Mouse (Mus musculus): ENCODE data around the gene Rsg1. TPM values are rescaled to one million over a fixed set of nuclear protein-coding genes. Genes with fewer than 3 reads are reported as not detected.
A peak's percentile ranks its signal among the peaks of the same experiment; 100 is the strongest.

The Rsg1 gene
- polyA plus RNA-seq, 2 experiments, result 0.56 to 0.78 TPM

DNA sequence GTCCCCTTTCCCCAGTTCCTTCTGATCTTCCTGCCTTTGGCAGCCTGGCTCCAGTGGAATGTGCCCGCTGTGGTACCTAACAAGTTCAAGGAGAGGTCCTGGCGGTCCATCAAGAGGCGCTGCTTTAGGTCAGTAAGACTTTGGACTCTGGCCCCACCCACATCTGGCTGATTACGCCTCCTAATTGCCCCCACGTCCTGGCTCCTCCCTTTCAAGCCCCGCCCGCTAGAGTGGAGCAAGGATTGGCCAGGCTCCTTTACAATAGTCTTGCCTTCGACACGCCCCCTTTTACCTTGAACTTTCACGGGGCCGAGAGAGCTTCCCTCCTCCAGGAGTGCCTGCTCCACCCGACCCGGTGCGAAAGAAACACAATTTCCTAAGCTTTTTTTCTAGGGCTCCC lies 26.9 kb downstream of the Rsg1 start:
- ATAC-seq (ENCODE audit: insufficient read depth), result peak; percentile 46; the same call in 1 of the 2 replicates
- H3K4me3 ChIP-seq (ENCODE audit: insufficient read depth in 1 of 2, low read depth in 2 of 2, low read length in 2 of 2), result no peak overlapping the region
- H3K9me3 ChIP-seq (ENCODE audit: control insufficient read depth, low read length), result no peaks in the 10 kb centered on the region
- H3K4me1 ChIP-seq (replicated peaks; ENCODE audit: control insufficient read depth in 2 of 2, insufficient read depth in 2 of 2, low read length in 1 of 2), result peaks cover 5 to 9% of the 10 kb centered on the region in 2 experiments
- H3K9ac ChIP-seq (replicated peaks), result no peak overlapping the region
- peak overlapping the region; percentile 55 for H3K4me2 ChIP-seq (ENCODE audit: low read depth)
- H3K27me3 ChIP-seq (ENCODE audit: control insufficient read depth, insufficient read depth, low read length), result peaks cover 67% of the 10 kb centered on the region
- peak in 1 of 3 experiments; percentile 52 for DNase-seq (ENCODE audit: low read depth in 3 of 3, low spot score in 3 of 3)
- TF ChIP-seq CTCF (IDR thresholded peaks at IDR 0.05; ENCODE audit: low read depth), result no peak
- TF ChIP-seq EP300 (IDR thresholded peaks at IDR 0.05; ENCODE audit: low read depth), result no peak
- H3K27ac ChIP-seq, result no peak overlapping the region
- WGBS (ENCODE audit: insufficient replicate concordance), result 2% methylated on average over 14 of the region's 14 CpGs
- H3K36me3 ChIP-seq (replicated peaks; ENCODE audit: control insufficient read depth, insufficient read depth, low read depth), result no peaks in the 10 kb centered on the region

DNA sequence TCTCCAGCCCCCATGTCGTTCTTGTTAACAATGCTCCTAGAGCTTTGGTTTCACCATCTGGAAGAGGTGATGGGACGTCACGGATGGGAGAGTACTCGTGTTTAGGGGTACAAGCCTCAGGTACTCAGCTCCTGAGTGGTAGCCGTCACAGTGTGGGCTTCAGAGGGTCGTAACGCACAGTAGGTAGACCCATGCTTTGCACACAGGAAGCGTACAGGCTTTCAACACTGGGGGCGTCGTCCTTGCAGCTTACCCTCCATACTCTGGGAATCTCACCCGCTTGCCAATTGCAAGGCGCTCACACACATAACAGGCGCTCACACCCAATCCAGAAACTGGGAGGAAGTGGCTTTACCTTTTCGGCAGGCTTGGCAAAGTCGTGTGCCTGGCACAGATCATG lies 28.1 kb downstream of the Rsg1 start:
- DNase-seq (ENCODE audit: low read depth in 3 of 3, low spot score in 3 of 3) (no peak), ATAC-seq (ENCODE audit: insufficient read depth) (no peak)
- no peaks in the 10 kb centered on the region for H3K9me3 ChIP-seq (ENCODE audit: control insufficient read depth, low read length)
- no peak overlapping the region for H3K4me2 ChIP-seq (ENCODE audit: low read depth)
- H3K4me1 ChIP-seq (replicated peaks; ENCODE audit: control insufficient read depth in 2 of 2, insufficient read depth in 2 of 2, low read length in 1 of 2), result peaks cover 5 to 9% of the 10 kb centered on the region in 2 experiments
- H3K27ac ChIP-seq, result no peak overlapping the region
- 22% methylated on average over 15 of the region's 15 CpGs for WGBS (ENCODE audit: insufficient replicate concordance)
- no peak overlapping the region for H3K4me3 ChIP-seq (ENCODE audit: insufficient read depth in 1 of 2, low read depth in 2 of 2, low read length in 2 of 2)
- no peak overlapping the region for H3K9ac ChIP-seq (replicated peaks)
- no peaks in the 10 kb centered on the region for H3K36me3 ChIP-seq (replicated peaks; ENCODE audit: control insufficient read depth, insufficient read depth, low read depth)
- no peak for TF ChIP-seq CTCF (IDR thresholded peaks at IDR 0.05; ENCODE audit: low read depth)
- no peak for TF ChIP-seq EP300 (IDR thresholded peaks at IDR 0.05; ENCODE audit: low read depth)
- peaks cover 77% of the 10 kb centered on the region for H3K27me3 ChIP-seq (ENCODE audit: control insufficient read depth, insufficient read depth, low read length)

DNA sequence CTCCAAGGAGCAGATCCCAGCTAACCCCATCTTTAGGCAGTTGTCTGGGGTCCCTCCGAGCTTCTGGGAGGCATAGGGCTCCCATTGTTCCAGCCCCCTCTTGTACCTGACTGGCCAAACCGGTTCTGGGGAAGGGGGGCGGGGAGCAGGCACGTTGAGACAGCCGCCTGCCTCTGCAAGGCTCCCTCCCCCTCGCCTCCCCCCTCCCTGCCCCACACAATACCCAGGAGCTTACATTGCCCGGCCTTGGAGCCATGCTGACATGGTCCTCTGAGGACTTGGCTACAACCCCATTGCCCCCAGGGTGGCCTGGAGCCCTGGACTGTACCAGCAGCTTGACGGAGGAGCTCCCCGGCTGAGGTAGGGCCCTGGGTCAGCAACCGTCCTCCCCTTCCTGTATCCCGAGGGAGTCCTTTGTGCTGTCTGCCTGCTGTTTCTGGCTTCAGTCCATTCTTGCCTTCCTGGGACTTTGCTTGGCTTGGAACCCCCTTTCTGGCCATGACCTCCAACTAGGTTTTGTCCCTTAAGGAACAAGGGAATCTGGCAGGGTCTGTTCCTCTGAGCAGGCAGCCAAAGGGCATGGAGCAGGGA lies 29.0 kb downstream of the Rsg1 start:
- DNase-seq (ENCODE audit: low read depth in 3 of 3, low spot score in 3 of 3), result no peak
- WGBS (ENCODE audit: insufficient replicate concordance), result 9% methylated on average over 11 of the region's 11 CpGs

DNA sequence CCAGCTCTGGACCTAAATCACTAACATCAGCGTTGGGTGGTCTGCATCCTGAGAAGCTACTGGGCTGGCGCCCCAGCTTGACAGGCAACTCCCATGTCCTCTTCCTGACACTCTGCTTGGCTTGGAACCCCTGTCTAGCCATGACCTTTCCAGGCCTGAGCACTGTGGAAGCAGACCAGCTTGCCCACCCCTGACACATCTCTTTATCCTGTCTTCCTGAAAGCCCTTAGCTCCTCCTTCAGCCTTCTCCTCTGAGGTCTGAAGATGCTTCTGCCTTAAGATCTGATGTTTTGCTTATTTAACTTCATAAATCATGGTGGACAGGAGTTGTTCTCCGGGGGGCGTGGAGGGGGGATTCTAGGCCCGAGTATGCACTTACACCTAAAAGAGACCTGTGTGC lies 29.9 kb downstream of the Rsg1 start:
- ATAC-seq (ENCODE audit: insufficient read depth), result no peak
- H3K9ac ChIP-seq (replicated peaks), result no peak overlapping the region
- H3K9me3 ChIP-seq (ENCODE audit: control insufficient read depth, low read length), result no peaks in the 10 kb centered on the region
- peaks cover 89% of the 10 kb centered on the region for H3K27me3 ChIP-seq (ENCODE audit: control insufficient read depth, insufficient read depth, low read length)
- no peak for DNase-seq (ENCODE audit: low read depth in 3 of 3, low spot score in 3 of 3)
- peaks cover 5 to 9% of the 10 kb centered on the region in 2 experiments for H3K4me1 ChIP-seq (replicated peaks; ENCODE audit: control insufficient read depth in 2 of 2, insufficient read depth in 2 of 2, low read length in 1 of 2)
- H3K27ac ChIP-seq, result no peak overlapping the region
- H3K4me3 ChIP-seq (ENCODE audit: insufficient read depth in 1 of 2, low read depth in 2 of 2, low read length in 2 of 2), result no peak overlapping the region
- no peak overlapping the region for H3K4me2 ChIP-seq (ENCODE audit: low read depth)
- WGBS (ENCODE audit: insufficient replicate concordance), result 33% methylated on average over 5 of the region's 5 CpGs
- no peaks in the 10 kb centered on the region for H3K36me3 ChIP-seq (replicated peaks; ENCODE audit: control insufficient read depth, insufficient read depth, low read depth)
- TF ChIP-seq CTCF (IDR thresholded peaks at IDR 0.05; ENCODE audit: low read depth), result no peak
- no peak for TF ChIP-seq EP300 (IDR thresholded peaks at IDR 0.05; ENCODE audit: low read depth)

More for the DNA sequence above, 29.0 kb downstream of the Rsg1 start:
- H3K4me3 ChIP-seq (ENCODE audit: insufficient read depth in 1 of 2, low read depth in 2 of 2, low read length in 2 of 2), result no peak overlapping the region
- H3K4me1 ChIP-seq (replicated peaks; ENCODE audit: control insufficient read depth in 2 of 2, insufficient read depth in 2 of 2, low read length in 1 of 2), result peaks cover 5 to 9% of the 10 kb centered on the region in 2 experiments
- no peak overlapping the region for H3K27ac ChIP-seq
- peaks cover 86% of the 10 kb centered on the region for H3K27me3 ChIP-seq (ENCODE audit: control insufficient read depth, insufficient read depth, low read length)
- no peaks in the 10 kb centered on the region for H3K36me3 ChIP-seq (replicated peaks; ENCODE audit: control insufficient read depth, insufficient read depth, low read depth)
- H3K9me3 ChIP-seq (ENCODE audit: control insufficient read depth, low read length), result no peaks in the 10 kb centered on the region
- ATAC-seq (ENCODE audit: insufficient read depth), result no peak
- no peak overlapping the region for H3K9ac ChIP-seq (replicated peaks)
- TF ChIP-seq CTCF (IDR thresholded peaks at IDR 0.05; ENCODE audit: low read depth), result no peak
- no peak for TF ChIP-seq EP300 (IDR thresholded peaks at IDR 0.05; ENCODE audit: low read depth)
- H3K4me2 ChIP-seq (ENCODE audit: low read depth), result no peak overlapping the region

DNA sequence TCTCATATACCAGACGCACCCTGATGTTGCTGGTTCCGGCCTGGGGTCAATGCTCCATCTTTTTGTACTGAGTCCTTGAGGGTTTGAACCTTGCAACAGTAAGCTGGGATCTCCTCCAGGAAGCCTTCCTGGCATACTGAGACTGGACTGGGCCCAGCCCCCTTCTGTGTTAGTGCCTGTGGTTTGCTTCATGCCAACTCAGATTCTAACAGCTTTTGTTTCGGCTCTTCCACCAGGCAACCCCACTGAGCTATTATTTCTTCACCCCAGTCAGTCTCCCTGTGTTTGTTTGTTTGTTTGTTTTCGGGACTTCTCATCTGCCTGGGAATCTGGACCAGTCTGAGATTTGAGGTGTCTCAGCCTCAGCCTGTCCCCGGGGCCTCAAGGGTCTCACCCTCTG lies 30.6 kb downstream of the Rsg1 start:
- ATAC-seq (ENCODE audit: insufficient read depth) (no peak), DNase-seq (ENCODE audit: low read depth in 3 of 3, low spot score in 3 of 3) (no peak)
- WGBS (ENCODE audit: insufficient replicate concordance), result 35% methylated on average over 5 of the region's 5 CpGs
- Histone ChIP-seq H3K27me3 (ENCODE audit: control insufficient read depth, insufficient read depth, low read length) (peaks cover 89% of the 10 kb centered on the region), H3K9me3 (ENCODE audit: control insufficient read depth, low read length) (no peaks in the 10 kb centered on the region), H3K9ac (replicated peaks) (no peak overlapping the region), H3K36me3 (replicated peaks; ENCODE audit: control insufficient read depth, insufficient read depth, low read depth) (no peaks in the 10 kb centered on the region), H3K4me2 (ENCODE audit: low read depth) (no peak overlapping the region), H3K4me1 (replicated peaks; ENCODE audit: control insufficient read depth in 2 of 2, insufficient read depth in 2 of 2, low read length in 1 of 2) (peaks cover 5 to 9% of the 10 kb centered on the region in 2 experiments; a peak in 3 of 4 replicates), H3K4me3 (ENCODE audit: insufficient read depth in 1 of 2, low read depth in 2 of 2, low read length in 2 of 2) (no peak overlapping the region), H3K27ac (no peak overlapping the region)
- TF ChIP-seq CTCF (IDR thresholded peaks at IDR 0.05; ENCODE audit: low read depth), result no peak
- no peak for TF ChIP-seq EP300 (IDR thresholded peaks at IDR 0.05; ENCODE audit: low read depth)
